Mouse (Mus musculus): ENCODE measurements at regions not wholly inside any gene's neighbourhood (a gene's known extent, or its start where the extent isn't known, plus 50 kb on each side); places are given as distances from the start of the nearest gene placed in this dataset.

GRCm38 (mm10) chr3:40456070-40456469 is 75.0 kb upstream of the Intu start:
- DNase-seq (ENCODE audit: low read depth, low spot score): no peak

DNA sequence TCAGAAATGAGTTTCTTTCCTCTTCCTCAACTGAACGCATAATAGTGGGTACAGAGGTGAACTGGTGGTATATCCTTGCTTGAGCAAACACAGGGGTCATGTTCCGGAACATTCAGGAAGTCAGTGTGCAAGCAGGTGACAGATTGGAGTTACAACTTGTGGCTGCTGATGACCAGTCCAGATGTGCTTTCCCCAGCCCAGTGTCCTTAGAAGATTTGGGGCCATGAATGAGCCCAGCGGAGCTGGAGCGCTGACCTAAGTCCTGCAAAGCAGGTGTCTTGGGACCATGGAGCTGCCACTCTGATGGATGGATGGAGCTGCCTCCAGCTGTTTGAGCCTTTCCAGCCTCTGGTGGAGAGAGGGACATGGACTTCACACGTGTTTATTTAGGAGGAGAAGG is 72.6 kb upstream of the Intu start:
- no peak for DNase-seq (ENCODE audit: low read depth, low spot score)

DNA sequence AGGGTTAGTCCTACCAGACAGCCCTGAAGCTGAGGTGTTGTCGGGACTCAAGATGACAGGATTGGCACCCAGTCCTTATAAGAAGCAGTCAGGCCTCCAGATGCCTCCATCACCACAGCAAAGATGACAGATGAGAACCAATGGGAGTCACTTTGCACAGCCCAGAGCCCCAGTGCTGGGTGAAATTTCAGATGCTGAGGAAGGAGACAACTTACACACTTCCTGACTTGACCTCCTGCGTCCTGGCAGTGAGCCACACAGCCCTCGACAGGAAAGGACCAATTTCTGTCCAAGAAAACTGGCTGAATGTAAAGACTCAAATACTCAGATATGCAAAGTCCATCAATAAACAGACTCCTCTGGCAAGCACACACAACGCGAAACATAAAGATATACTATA is 67.6 kb upstream of the Intu start:
- DNase-seq (ENCODE audit: low read depth, low spot score): no peak

- DNase-seq (ENCODE audit: low read depth, low spot score): no peak
These were observed 61.0 kb upstream of the Intu start for GRCm38 (mm10) chr3:40470101-40470500.

- no peak for DNase-seq (ENCODE audit: low read depth, low spot score)
These were observed 58.3 kb upstream of the Intu start for GRCm38 (mm10) chr3:40472766-40473165.

DNA sequence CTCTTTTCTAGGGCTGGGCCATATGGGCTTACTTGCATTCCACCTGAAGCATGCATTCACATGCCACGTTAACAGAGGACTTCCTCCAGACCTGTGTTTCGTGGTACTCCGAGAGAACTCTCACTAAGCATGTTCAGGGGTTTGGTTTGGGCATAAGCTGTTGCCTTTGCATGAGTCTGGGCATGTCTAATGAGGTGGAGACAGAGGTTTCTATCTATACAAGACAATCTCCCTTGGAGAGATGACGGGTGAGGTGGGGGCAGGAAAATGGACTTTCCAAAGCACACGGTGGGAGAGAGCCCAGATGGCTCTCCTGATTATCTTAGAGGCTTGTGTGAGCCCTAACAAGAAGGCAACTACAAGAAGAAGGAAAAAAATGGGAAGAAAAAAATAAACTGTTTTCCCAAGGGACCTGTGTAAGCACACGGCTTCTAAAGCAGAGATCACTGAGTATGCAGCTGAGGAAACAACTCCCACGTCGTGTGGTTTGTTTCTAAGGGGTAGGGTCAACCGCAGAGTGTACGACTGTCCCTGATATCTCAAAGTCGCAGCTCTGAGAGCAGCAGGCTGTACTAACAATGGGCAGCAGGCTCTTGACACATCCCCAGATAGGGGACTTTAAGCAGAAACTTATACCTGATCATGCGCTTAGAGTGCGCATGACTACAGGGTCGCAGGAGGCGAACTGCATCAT is 50.7 kb upstream of the Intu start:
- DNase-seq (ENCODE audit: low read depth, low spot score): no peak
